Mouse (Mus musculus): ENCODE results near the gene Dgkz.

DNA sequence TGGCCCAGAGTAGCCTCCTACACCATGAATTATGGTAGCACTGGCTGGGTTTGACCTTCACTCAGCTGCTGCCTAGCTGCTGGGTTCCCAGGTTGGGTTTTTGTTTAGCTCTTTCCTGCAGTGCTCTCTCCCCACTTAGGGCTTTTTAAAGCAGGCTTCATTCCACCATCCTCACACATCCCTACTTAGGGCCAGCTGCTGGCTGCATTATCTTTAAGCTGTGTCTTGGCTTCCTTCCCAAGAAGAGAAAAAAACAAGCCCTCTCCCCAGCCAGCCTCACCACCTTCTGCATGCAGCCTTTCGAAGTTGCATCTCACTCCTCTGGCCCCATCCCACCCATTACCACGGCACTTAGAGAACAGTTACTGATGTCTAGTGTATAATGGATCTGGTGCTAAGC lies 2.9 kb upstream of the Dgkz start:
- TF ChIP-seq POLR2A (IDR thresholded peaks at IDR 0.05; ENCODE audit: borderline replicate concordance, low read depth, low read length) = no peak
- no peak for TF ChIP-seq CTCF (IDR thresholded peaks at IDR 0.05; ENCODE audit: low read depth, low read length)
